Mouse (Mus musculus): ENCODE results near the gene Dnajc11. TPM values are rescaled to one million over a fixed set of nuclear protein-coding genes. Genes with fewer than 3 reads are reported as not detected.

Gene Dnajc11
- total and polyA plus RNA-seq, 2 experiments from 2014 or later = 64.1 to 108 TPM

DNA sequence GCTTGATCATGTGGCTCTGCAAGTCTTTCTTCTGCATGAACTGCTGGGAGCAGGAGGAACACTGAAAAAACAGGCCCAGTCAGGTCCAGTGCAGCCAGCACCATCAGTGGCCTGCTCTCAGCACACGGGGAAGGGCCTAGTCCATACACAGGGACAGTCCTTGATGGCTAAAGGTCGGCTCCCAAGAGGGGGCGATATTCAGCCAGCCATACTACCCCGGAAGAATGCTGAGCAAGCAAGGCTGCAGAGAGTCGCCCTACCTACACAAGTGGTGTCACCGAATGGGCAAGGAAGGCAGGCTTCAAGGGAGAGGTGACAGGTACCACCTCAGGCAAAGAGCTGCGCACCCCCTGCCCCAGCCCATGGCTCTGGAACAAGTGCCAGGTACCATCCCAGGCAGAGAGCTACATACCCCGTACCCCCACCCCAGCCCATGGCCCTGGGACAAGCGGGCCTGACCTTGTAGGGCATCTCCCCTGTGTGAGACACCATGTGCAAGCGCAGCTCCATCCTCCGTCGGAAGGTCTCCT lies 88.1 kb downstream of the Dnajc11 start:
- TF ChIP-seq CTCF (IDR thresholded peaks at IDR 0.05; ENCODE audit: low read depth) = no peak
- H3K4me2 ChIP-seq (ENCODE audit: low read depth, low read length) = no peak overlapping the region
- no peaks in the 10 kb centered on the region for H3K27me3 ChIP-seq (ENCODE audit: insufficient read depth, low read length)
- ATAC-seq (no peak), DNase-seq (ENCODE audit: low spot score) (no peak)
- H3K9me3 ChIP-seq (ENCODE audit: low read length) = no peaks in the 10 kb centered on the region
- peaks cover 40% of the 10 kb centered on the region for H3K36me3 ChIP-seq (ENCODE audit: insufficient read depth, low read length)
- no peak overlapping the region for H3K27ac ChIP-seq
- peaks cover 13% of the 10 kb centered on the region for H3K4me1 ChIP-seq (ENCODE audit: insufficient read depth, low read length)
- no peak overlapping the region for H3K9ac ChIP-seq (replicated peaks; ENCODE audit: low read length)
- no peak overlapping the region for H3K4me3 ChIP-seq (ENCODE audit: low read length)
- 70% methylated on average over 12 of the region's 12 CpGs for WGBS

- no peaks in the 10 kb centered on the region for H3K9me3 ChIP-seq (ENCODE audit: low read length)
- H3K9ac ChIP-seq (replicated peaks; ENCODE audit: low read length) = no peak overlapping the region
- WGBS = 89% methylated on average over 8 of the region's 8 CpGs
- no peak overlapping the region for H3K27ac ChIP-seq
- DNase-seq (ENCODE audit: low spot score) (no peak), ATAC-seq (no peak)
- H3K4me1 ChIP-seq (ENCODE audit: insufficient read depth, low read length) = peaks cover 14% of the 10 kb centered on the region
- peaks cover 39% of the 10 kb centered on the region for H3K36me3 ChIP-seq (ENCODE audit: insufficient read depth, low read length)
- no peaks in the 10 kb centered on the region for H3K27me3 ChIP-seq (ENCODE audit: insufficient read depth, low read length)
- no peak overlapping the region for H3K4me3 ChIP-seq (ENCODE audit: low read length)
- no peak for TF ChIP-seq CTCF (IDR thresholded peaks at IDR 0.05; ENCODE audit: low read depth)
- H3K4me2 ChIP-seq (ENCODE audit: low read depth, low read length) = no peak overlapping the region
These were observed 89.0 kb downstream of the Dnajc11 start for GRCm38 (mm10) chr4:152022506-152022905.

GRCm38 (mm10) chr4:152024525-152024924 lies 91.0 kb downstream of the Dnajc11 start:
- Histone ChIP-seq H3K4me3 (ENCODE audit: low read length) (no peak overlapping the region), H3K27me3 (ENCODE audit: insufficient read depth, low read length) (no peaks in the 10 kb centered on the region), H3K27ac (no peak overlapping the region), H3K36me3 (ENCODE audit: insufficient read depth, low read length) (peaks cover 26% of the 10 kb centered on the region), H3K9me3 (ENCODE audit: low read length) (no peaks in the 10 kb centered on the region), H3K4me1 (ENCODE audit: insufficient read depth, low read length) (peaks cover 21% of the 10 kb centered on the region), H3K4me2 (ENCODE audit: low read depth, low read length) (no peak overlapping the region), H3K9ac (replicated peaks; ENCODE audit: low read length) (no peak overlapping the region)
- no peak for ATAC-seq
- no peak for DNase-seq (ENCODE audit: low spot score)
- WGBS = 94% methylated on average over 11 of the region's 11 CpGs
- TF ChIP-seq CTCF (IDR thresholded peaks at IDR 0.05; ENCODE audit: low read depth) = no peak

GRCm38 (mm10) chr4:152026751-152027508 lies 93.4 kb downstream of the Dnajc11 start:
- 3% methylated on average over 36 of the region's 41 CpGs for WGBS
- TF ChIP-seq CTCF (IDR thresholded peaks at IDR 0.05; ENCODE audit: low read depth) = 0 out of 2 replicates have a peak, but pooled peaks have one; percentile 9
- Histone ChIP-seq H3K9me3 (ENCODE audit: low read length) (no peaks in the 10 kb centered on the region), H3K4me1 (ENCODE audit: insufficient read depth, low read length) (peaks cover 25% of the 10 kb centered on the region), H3K4me3 (ENCODE audit: low read length) (peak overlapping the region; percentile 68), H3K36me3 (ENCODE audit: insufficient read depth, low read length) (peaks cover 2% of the 10 kb centered on the region; the same call in 1 of the 2 replicates), H3K9ac (replicated peaks; ENCODE audit: low read length) (peak overlapping the region; percentile 50), H3K27ac (peak overlapping the region; percentile 68), H3K27me3 (ENCODE audit: insufficient read depth, low read length) (no peaks in the 10 kb centered on the region), H3K4me2 (ENCODE audit: low read depth, low read length) (peak overlapping the region; percentile 96)
- no peak for ATAC-seq
- peak; percentile 16 for DNase-seq (ENCODE audit: low spot score)

- no peaks in the 10 kb centered on the region for H3K9me3 ChIP-seq (ENCODE audit: low read length)
- peak within 1 kb of the TSS; percentile 50 for H3K9ac ChIP-seq (replicated peaks; ENCODE audit: low read length)
- H3K27me3 ChIP-seq (ENCODE audit: insufficient read depth, low read length) = no peaks in the 10 kb centered on the region
- TF ChIP-seq CTCF (IDR thresholded peaks at IDR 0.05; ENCODE audit: low read depth) = no peak
- peak; percentile 99 for DNase-seq (ENCODE audit: low spot score)
- H3K27ac ChIP-seq = peak within 1 kb of the TSS; percentile 68
- WGBS = under 1% methylated on average over 35 of the region's 35 CpGs
- H3K36me3 ChIP-seq (ENCODE audit: insufficient read depth, low read length) = no peaks in the 10 kb centered on the region
- H3K4me3 ChIP-seq (ENCODE audit: low read length) = peak within 1 kb of the TSS; percentile 68
- peak; percentile 98 for ATAC-seq
- peaks cover 25% of the 10 kb centered on the region for H3K4me1 ChIP-seq (ENCODE audit: insufficient read depth, low read length)
- H3K4me2 ChIP-seq (ENCODE audit: low read depth, low read length) = peak within 1 kb of the TSS; percentile 96
These were observed 94.0 kb downstream of the Dnajc11 start, which contains the start of gene Zbtb48 for GRCm38 (mm10) chr4:152027524-152027923. Zbtb48 (minus strand) TSS chr4:152027671.

GRCm38 (mm10) chr4:152028456-152028855 lies 95.0 kb downstream of the Dnajc11 start:
- TF ChIP-seq CTCF (IDR thresholded peaks at IDR 0.05; ENCODE audit: low read depth) = no peak
- Histone ChIP-seq H3K27me3 (ENCODE audit: insufficient read depth, low read length) (no peaks in the 10 kb centered on the region), H3K36me3 (ENCODE audit: insufficient read depth, low read length) (no peaks in the 10 kb centered on the region), H3K4me3 (ENCODE audit: low read length) (peak overlapping the region; percentile 68), H3K9ac (replicated peaks; ENCODE audit: low read length) (peak overlapping the region; percentile 50; the same call in 1 of the 2 replicates), H3K27ac (peak overlapping the region; percentile 68; the same call in 1 of the 2 replicates), H3K4me1 (ENCODE audit: insufficient read depth, low read length) (peaks cover 25% of the 10 kb centered on the region), H3K4me2 (ENCODE audit: low read depth, low read length) (peak overlapping the region; percentile 96), H3K9me3 (ENCODE audit: low read length) (no peaks in the 10 kb centered on the region)
- no peak for ATAC-seq
- no peak for DNase-seq (ENCODE audit: low spot score)
- 53% methylated on average over 15 of the region's 15 CpGs for WGBS
